Mouse (Mus musculus): Measurements from ENCODE around the gene Gm42878. TPM values are rescaled to one million over a fixed set of nuclear protein-coding genes. Genes with fewer than 3 reads are reported as not detected.

The Gm42878 gene
- polyA plus RNA-seq (2012; rRNA removed), result 0.03 and 0.16 TPM in 2 replicates

DNA sequence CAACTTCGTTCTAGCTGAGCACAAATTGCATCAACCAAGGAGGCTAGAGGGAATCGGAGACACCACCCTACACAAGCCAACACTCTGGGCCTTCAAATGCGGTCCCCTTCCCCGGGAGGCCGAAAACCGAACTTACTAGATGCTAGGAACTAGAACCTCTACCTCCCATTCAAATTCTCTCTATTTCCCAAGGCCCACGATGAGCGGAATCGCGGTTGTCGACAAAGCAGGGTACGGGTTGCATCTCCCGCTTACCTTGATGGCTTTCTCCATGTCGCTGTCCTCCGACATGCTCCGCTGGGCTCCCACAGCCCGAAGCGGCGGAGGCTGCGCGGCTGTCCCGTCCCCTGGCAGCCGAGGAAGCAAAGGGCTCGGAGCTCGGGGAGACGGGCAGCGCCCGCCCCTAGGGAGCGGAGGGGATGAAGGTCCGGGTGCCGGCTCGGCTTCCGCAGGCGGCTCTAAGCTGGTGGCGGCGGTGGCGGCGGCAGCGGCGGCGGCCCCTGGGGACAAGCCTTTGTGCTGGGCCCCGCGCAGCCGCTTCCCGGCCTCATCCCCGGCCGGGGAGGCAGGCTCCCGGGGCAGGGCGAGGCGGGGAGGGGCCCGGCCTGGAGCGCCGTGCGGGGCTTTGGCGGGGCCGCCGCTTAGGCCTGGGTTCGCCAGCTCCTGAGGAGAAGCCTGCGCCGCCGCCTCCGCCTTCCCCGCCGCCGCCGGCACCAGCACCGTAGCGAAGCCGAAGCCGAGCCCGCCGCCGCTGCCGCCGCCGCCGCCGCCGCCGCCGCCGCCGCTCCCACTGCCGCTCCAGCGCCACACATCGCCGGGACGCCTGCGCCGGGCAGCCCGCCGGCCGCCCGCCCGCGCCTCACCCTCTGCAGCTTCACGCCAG, at the start of gene Gm42878, which contains the start of gene Adam1a:
Gene Gm42878, minus strand, starts transcription at position 573 of the 883 bp plus-strand sequence.
Gene Adam1a, minus strand, starts transcription at position 573 of the 883 bp plus-strand sequence.

DNA sequence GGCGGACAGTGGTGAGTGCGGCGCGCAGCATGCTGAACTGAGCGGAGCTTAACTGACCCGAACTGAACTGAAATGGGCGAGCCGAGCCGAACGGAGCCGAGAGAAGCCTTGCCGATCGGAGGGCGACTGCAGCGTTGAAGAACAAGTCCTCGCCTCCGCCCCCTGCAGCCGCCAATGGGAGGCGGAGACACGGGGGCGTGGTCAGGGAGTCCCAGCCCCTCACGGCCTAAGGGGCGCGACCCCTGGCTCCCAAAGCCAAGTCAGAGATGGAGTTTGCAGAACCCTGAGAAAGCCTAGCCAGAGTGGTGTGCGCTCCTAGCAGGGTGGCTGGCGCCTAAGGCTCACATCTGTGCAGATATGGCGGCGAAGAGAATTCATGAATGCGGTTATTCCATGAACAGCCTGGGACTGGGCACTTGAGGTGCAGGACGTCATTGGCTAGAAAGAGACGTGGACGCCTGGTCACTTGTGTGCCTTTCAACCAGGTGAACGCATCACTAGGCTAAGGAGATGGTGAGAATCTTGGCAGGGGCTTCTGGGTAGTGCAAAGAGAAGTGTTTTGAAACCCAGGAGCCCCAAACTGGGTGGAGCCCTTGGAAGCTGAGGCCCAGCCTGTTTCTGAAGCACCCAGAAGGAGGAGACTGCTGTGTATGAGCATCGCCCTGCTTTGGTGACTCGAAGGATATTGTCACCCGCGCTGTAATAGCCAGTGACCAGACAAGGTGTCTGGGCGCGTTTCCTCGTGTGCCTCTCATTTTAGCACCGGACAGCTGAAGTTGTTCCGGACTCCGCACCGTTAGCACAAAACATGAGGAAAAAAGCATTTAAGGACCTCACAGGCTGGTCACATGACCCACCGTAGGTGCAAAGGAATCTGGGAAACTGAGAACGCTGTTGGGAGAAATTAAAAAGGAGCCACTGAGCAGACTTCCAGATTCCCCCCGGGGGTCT, 48.4 kb upstream of the Gm42878 start, which contains the start of gene Aldh2:
Gene Aldh2, minus strand, starts transcription at position 374 of the 951 bp plus-strand sequence.

GRCm38 (mm10) chr5:121545793-121546529, 679 bp upstream of the Gm42878 start, which contains the start of gene Mapkapk5:
TSS of gene Mapkapk5 (minus strand) at chr5:121545905.

DNA sequence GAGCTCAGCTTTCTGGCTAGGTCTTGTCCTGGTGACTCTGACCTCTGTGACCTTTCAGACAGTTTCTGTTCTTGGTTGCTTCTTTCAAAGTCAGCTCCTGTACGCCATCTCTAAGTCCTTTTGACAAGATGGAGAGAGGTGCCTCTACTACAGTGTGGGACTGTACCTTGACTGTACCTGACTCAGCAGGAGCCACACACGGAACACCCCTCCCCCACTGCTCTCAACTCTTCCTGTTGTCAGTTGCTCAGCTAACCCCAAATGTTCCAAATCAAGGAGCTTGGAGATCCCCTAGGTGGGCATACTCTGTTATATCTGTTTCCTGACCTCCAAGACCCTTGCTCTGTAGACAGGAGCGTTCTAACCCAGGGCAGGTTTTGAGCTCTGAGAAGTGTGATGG, 42.1 kb downstream of the Gm42878 start, which contains the start of gene Adam1b:
Gene Adam1b, minus strand, starts transcription at position 205 of the 400 bp plus-strand sequence.

Other genes starting within 250 kb of the Gm42878 start
- 18.3 and 21.0 TPM in 2 replicates for gene Trafd1, start 159.8 kb downstream of the Gm42878 start, polyA plus RNA-seq (2012; rRNA removed)
- 9.0 and 10.4 TPM in 2 replicates for gene Naa25, start 147.5 kb downstream of the Gm42878 start, polyA plus RNA-seq (2012; rRNA removed)
- gene Tmem116, start 93.6 kb downstream of the Gm42878 start, polyA plus RNA-seq (2012; rRNA removed), result 0.63 TPM in 2 replicates
- gene Erp29, start 93.0 kb downstream of the Gm42878 start, polyA plus RNA-seq (2012; rRNA removed), result 71.5 and 73.7 TPM in 2 replicates
- gene Adam1b, start 42.0 kb downstream of the Gm42878 start, polyA plus RNA-seq (2012; rRNA removed), result not detected in 2 replicates
- 1.7 and 1.9 TPM in 2 replicates for gene Adam1a, start within 50 bp of the Gm42878 start, polyA plus RNA-seq (2012; rRNA removed)
- 47.6 and 51.3 TPM in 2 replicates for gene Mapkapk5, start 423 bp upstream of the Gm42878 start, polyA plus RNA-seq (2012; rRNA removed)
- 150 and 155 TPM in 2 replicates for gene Aldh2, start 48.3 kb upstream of the Gm42878 start, polyA plus RNA-seq (2012; rRNA removed)
- gene Acad12, start 73.5 kb upstream of the Gm42878 start, polyA plus RNA-seq (2012; rRNA removed), result 0.75 and 1.2 TPM in 2 replicates
- 1.4 and 1.7 TPM in 2 replicates for gene Acad10, start 115.0 kb upstream of the Gm42878 start, polyA plus RNA-seq (2012; rRNA removed)
- gene Brap, start 115.1 kb upstream of the Gm42878 start, polyA plus RNA-seq (2012; rRNA removed), result 12.3 and 13.2 TPM in 2 replicates
- gene Atxn2, start 165.9 kb upstream of the Gm42878 start, polyA plus RNA-seq (2012; rRNA removed), result 20.8 and 24.5 TPM in 2 replicates